Mouse (Mus musculus): ENCODE measurements around the gene Ngf.

The Ngf gene

GRCm38 (mm10) chr3:102507666-102508260 lies 38.0 kb downstream of the Ngf start:
- no peak for DNase-seq (ENCODE audit: low read depth, low spot score)

- DNase-seq (ENCODE audit: low read depth, low spot score): no peak
These were observed 38.7 kb downstream of the Ngf start for GRCm38 (mm10) chr3:102508455-102508854.

- no peak for DNase-seq (ENCODE audit: low read depth, low spot score)
These were observed 39.9 kb downstream of the Ngf start for GRCm38 (mm10) chr3:102509601-102510000.

GRCm38 (mm10) chr3:102516937-102517336 lies 47.2 kb downstream of the Ngf start:
- no peak for DNase-seq (ENCODE audit: low read depth, low spot score)

GRCm38 (mm10) chr3:102521061-102521460 lies 51.3 kb downstream of the Ngf start:
- DNase-seq (ENCODE audit: low read depth, low spot score): no peak

- no peak for DNase-seq (ENCODE audit: low read depth, low spot score)
These were observed 54.0 kb downstream of the Ngf start for GRCm38 (mm10) chr3:102523711-102524110.

GRCm38 (mm10) chr3:102524951-102525350 lies 55.2 kb downstream of the Ngf start:
- DNase-seq (ENCODE audit: low read depth, low spot score): no peak

GRCm38 (mm10) chr3:102525856-102526255 lies 56.1 kb downstream of the Ngf start:
- DNase-seq (ENCODE audit: low read depth, low spot score): no peak

GRCm38 (mm10) chr3:102526481-102526880 lies 56.8 kb downstream of the Ngf start:
- DNase-seq (ENCODE audit: low read depth, low spot score): no peak

GRCm38 (mm10) chr3:102534744-102535143 lies 65.0 kb downstream of the Ngf start:
- no peak for DNase-seq (ENCODE audit: low read depth, low spot score)

- DNase-seq (ENCODE audit: low read depth, low spot score): no peak
These were observed 73.9 kb downstream of the Ngf start for GRCm38 (mm10) chr3:102543646-102544045.

- DNase-seq (ENCODE audit: low read depth, low spot score): no peak
These were observed 77.8 kb downstream of the Ngf start for GRCm38 (mm10) chr3:102547536-102547935.

GRCm38 (mm10) chr3:102553935-102554670 lies 84.4 kb downstream of the Ngf start:
- no peak for DNase-seq (ENCODE audit: low read depth, low spot score)

GRCm38 (mm10) chr3:102556108-102556507 lies 86.4 kb downstream of the Ngf start:
- DNase-seq (ENCODE audit: low read depth, low spot score): no peak

- no peak for DNase-seq (ENCODE audit: low read depth, low spot score)
These were observed 86.9 kb downstream of the Ngf start for GRCm38 (mm10) chr3:102556645-102557044.

Data from WW6 (cell line).